Mouse (Mus musculus) cerebellum, adult 11-12 months (tissue): ENCODE results near the gene Gpr156.
"Not testable (repeated sequence)": the region's sequence is repeated elsewhere in the genome, so short reads cannot be mapped to it uniquely, and the experiment has no call there.

ENCODE experiments used
- DNase-seq: peaks from one replicate; pipeline ENCODE4 v3.0.0; 2022

Gene Gpr156

DNA sequence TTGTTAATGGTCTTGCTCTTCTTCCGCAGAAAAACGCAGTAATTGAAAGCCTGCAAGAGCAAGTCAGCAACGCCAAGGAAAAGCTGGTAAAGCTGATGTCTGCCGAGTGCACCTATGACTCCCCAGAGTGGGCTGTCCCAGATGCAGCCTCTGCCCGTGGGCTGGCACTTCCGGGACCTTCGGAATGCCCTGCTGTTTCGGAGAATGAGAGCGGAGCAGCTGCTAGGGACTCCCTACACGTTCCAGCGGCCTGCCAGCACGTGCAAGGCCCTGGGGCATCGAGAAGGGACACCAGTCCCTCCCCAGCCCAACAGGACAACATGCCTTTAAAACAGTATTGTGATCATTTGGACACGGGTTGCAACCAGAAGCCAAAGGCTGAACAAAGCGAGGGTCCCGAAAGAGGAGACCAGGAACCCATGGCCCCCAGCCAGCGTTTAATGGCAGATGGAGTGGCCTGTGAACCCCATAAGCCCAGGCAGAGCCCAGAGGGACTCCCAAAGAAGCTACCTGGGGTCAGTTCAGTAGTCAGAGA lies 88.3 kb downstream of the Gpr156 start:
- DNase-seq, result no peak

DNA sequence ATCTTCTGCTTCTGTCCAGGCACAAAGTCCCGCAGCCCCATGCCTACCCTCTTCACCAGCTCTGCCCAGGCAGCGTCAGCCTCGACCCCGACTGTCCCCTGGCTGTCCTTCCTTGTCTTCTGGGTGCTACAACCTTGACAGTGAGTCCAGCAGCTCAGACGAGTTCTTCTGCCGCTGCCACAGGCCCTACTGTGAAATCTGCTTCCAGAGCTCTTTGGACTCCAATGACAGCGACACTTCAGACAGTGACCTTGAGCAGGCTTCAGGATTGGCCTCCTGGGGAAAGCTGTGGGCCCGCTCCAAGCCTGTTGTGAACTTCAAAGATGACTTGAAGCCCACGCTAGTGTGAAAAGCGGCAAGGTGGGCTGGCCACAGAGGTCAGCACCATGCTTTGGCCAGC lies 89.2 kb downstream of the Gpr156 start:
- no peak for DNase-seq

DNA sequence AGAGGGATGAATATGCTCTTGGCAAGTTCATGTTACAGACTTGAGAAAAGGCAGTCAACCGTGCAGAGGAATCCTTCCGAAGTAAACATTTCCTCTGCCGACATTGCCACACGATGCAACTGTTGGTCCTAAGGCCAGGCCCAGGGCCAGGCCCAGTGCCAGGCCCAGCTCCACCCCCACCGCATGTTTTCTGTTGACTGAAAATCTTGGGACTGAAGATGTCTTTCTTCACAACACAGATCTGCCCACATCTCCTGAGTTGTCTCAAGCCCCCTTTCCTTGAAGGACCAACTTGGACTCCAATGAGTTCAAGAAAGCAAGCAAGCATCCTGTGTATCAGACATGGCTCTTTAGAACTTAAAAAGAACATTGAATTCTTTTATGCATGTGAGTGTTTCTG lies 92.1 kb downstream of the Gpr156 start:
- DNase-seq, result no peak

DNA sequence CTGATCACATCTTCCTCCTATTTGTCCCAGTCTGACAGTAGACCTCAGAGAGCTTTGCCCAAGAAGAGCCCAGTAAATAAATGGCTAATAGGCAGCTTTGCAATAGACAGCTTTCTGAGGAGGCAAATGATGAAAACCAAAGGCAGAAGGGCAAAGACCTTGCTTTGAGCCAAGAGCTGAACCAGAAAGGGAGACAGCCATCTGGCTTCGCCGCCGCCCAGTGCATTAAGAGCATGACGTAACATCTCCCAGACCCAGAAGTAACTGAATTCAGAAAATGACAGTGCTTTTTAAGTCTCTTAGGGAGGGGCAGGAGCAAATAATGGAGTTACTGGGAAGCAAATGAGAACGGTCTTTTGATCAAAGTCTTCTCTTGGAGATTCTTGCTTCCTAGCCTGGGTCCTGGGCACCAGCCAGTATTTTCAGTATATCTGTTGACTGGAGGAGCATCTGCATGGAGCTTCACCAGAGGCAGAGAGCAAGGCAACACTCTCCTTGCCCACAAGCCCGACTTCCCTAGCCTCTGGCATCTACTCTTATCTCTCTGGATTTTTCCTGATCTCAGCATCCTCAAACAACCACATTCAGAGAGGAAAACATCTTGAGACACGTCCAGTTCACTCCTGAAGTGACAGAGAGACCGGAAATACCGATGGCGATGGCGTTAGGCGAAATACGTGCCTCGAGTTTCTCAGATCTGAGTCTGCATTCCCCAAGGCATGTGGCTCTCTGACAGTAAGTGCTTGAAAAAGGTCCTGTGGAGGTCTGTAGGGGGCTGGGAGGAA lies 92.9 kb downstream of the Gpr156 start:
- DNase-seq, result no peak

DNA sequence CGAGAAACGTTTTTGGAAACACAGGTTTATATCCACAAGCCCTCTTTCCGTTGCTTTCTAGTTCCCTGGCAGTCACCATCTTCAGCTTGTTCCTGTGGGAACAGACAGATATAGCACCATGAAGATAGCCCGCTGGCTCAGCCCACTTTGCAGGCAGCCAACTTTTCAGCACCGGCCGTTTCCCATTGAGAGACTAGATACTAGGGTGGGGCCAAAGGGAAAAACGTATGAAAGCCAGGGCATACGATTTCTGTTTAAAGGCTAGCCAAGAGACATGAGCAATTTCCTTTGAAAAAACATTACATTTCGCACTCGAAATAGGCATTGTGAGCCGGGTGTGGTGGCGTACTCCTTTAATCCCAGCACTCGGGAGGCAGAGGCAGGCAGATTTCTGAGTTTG lies 95.2 kb downstream of the Gpr156 start:
- DNase-seq, result no peak

DNA sequence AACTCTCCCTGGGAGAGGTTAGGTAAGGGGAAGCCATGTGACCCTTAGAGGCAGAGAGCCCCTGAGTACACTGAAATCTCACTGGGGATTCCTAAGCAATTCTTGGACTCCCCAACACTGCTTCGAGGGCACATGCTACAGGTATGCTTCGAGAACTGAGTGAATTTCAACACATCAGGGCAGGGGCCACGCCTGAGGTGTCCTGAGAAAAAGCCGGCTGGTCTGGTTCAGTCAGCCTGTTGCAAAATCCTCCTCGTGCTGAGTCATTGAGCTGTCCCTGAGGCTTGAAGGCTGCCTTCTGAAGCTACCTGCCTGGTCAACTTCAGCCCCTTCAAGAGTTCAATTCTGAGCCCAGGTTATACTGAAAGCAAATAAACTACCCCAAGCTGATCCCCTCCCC lies 96.1 kb downstream of the Gpr156 start:
- DNase-seq, result no peak

DNA sequence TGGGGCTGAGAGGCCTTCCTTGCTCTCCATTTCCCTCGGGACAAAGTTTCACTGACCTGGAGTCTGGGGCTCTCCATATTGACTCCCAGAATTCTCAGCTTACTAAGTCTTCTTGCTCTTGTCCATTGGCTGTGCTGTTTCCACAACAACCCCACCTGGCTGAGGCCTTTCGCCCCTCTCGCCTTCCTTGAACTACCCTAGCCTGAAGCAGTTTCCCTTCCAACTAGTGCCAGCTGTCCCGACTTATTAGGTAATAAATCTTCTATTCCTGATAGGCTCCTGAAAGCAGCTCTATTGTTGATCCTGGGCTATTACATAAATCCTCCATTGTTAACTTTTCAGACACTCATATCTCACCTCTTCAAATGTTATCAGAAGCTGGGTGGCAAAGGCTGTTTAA lies 96.6 kb downstream of the Gpr156 start:
- DNase-seq, result no peak

DNA sequence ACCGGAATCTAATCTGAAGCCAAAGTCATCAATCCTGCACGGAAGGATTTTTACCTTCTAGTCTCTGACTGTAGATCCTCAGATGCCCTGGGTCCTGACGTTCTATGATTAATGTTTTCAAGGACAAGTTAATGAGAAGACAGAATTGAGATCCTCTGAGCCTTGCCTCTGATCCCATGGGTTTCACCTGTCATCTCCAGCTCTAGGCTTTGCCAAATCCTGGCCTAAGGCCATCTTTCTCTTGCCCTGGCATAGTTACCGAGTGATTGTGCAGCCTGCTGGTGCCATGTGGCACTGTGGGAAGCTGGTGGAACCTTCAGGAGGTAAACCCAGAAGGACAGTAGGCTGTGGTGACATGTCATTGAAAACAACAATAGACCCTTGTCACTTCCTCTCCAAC lies 98.7 kb downstream of the Gpr156 start:
- peak; percentile 21 for DNase-seq

DNA sequence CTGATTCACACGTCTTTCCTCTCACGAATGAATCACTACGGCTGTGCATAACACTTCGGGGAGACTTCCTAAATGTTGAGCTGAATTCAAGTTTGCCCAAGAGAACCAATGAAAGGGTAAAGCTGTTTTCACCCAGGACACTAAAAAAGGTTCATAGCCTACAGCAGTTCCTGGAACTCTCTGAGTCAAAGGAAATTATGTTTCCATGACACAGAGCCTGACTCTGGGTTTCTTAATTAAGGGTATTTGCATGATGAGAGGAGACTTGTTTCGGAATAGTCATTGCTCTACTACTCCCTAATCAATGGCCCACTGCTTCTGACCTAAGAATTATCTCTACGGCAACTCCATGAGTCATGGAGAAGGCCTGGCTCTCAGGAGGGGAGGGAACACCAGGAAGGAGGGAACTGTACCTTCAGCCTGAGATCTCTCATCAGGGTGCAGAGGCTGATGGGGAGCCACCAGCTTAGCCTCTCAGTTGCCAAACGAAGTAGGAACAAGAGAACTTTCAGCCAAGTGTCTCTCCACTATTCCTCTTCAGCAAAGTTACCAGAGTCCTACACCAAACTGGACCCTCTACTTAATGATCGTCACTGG lies 100.7 kb downstream of the Gpr156 start:
- no peak for DNase-seq

DNA sequence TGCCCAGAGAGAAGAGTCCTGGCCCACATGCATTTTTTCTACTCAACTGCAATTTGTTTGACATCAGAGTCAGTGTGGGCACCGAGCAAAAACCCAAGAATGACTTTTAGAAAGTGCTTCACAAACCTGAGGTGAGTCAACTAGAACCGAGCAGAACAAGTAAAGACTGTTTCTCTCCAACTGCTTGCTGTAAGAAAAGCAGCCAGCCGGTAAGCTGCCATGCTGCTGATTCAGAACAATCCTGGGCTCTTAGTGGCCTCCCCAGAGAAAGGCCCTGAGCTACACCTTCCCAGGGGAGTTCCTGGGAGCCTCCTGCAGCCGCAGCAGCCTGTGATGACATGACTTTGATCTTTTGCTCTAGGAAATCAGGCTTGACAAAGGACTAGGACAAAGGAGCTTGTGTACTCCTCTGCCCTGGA lies 101.7 kb downstream of the Gpr156 start:
- no peak for DNase-seq

DNA sequence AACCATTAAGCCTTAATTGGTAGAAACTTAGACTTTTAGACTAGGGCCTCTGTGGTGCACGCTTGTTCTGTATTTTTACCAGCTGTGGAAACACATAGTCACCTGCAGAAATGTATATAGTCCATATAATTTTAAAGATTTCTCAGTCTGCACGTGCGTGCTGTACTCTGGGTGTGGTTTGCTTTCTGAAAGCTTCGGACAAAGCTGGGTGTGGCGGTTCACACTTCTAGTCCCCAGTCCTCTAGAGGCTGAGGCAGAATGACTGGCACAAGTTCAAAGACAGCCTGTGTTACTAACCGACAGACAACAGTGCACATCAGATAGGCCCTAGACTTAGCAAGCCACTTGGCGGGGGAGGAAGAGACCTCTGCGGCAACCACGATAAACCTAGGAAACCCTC lies 116.3 kb downstream of the Gpr156 start:
- no peak for DNase-seq

DNA sequence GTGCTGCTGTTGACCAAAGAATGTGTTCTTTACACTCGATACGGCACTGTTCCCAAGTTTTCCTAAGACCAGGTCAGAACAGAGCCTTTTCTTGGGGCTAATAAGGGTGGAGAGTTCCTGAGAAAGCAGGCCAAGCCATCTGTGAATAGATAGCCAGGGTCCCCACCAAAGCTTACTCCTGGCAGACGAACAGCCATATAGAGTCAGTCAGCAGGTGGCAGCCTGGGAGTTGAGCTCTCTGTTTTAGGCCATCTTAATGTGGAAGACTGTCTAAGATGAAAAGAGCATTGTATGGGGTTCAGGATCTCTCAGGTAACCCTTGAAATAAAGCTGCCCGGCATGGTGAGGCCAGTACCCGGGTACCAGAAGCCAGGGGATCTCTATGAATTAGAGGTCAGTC lies 116.8 kb downstream of the Gpr156 start:
- no peak for DNase-seq

DNA sequence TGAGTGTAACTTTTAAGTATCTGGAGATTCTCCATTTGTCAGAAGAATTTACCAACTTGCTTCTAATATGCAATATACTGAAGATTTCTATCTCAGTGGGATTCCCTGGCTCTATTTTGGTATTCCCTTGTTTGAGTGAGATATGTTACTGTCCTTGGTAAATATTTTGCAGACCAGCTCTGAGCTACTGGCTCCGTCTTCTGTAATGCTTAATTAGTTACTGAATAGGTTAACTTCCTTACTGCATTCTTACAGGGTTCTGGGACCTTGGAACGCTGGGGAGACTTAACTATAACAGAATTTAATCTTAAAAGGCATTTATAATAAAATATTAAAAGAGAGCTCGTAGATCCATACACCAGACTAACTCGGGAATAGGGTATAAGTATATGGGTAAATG lies 121.8 kb downstream of the Gpr156 start:
- not testable (repeated sequence) for DNase-seq

DNA sequence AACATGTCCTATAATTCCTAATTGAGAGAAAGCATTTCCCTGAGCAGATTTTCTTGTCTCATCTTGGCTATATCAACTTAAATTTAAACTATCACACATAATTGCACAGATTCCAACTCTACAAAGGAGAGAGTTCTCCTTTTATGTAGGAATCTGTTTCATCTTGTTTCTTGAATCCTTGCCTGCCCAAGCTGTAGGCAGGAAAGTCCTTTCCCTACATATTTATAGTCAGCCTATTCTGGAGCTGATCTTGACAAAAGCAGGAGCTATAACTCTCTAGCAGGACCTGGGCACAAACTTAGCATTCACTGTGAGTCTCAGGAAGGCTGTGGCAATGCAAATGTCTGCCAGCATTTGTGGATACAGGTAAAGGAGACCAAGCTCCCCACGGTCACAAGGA lies 125.9 kb downstream of the Gpr156 start:
- no peak for DNase-seq

DNA sequence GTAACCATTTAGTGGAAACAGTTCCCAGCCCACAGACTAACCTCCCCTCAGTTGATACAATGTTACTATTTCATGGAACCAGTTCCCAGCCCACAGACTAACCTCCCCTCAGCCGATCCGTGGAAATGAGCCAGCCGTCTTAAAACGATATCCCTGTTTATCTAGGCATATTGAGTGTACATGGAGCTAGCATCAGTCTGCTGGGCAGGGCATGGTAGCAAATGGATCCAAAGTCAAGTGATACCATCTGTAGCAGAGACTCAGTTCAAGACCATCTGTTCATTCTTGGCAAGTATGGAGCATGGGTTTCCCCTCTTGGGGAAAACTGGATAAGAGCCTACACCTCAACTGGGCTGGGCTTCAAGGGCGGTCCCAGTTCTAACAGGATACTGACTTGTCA lies 128.3 kb downstream of the Gpr156 start:
- peak; percentile 64 for DNase-seq

DNA sequence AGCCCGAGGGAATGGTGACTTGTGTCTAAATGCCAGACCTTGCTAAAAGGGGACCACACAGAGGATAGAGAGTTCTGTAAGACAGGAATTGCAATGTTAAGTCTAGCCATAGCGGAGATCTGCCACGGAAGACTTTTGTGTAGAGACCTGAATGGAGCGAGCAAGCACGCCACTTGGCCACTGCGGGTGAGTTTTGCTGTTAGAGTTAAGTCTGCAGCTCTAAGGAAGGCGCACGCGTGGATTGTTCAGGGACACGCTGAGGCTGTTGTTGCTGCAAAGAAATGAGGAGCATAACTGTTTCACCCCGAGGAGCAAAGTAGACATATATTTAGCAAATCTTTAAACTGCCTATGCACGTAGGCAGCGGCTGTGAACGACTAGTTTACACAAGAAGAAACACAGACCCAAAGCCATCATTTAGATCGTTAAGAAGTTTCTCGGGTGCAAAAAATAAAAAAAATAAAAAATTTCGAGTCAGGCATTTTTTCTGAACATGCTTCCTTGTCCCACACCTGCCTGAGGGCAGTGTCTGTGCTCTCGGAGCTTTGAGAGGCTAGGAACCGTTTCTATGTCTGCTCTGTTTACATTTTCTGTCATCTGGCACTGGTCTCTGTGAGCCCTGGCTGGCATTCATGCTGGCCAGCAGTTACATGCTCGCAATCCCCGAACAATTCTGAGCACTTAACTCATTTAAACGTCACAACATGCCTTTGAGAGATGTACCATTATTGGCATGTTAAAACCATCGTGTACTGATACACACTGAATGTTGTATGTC lies 131.7 kb downstream of the Gpr156 start:
- DNase-seq, result no peak
